ENCODE assay signal across 14 mouse cellular contexts in genomic region chr3:145991976-145992730, GRCm38 (mm10). TPM values are rescaled to one million over a fixed set of nuclear protein-coding genes. Genes with fewer than 3 reads are reported as not detected.
A peak's percentile ranks its signal among the peaks of the same experiment; 100 is the strongest.
DNase-seq lines count a peak whose midpoint lies in the region; ATAC-seq and TF ChIP-seq lines count a peak whose summit lies in the region.
"Had no signal": no experiment of that assay in that cellular context is flagged by ENCODE, and none has a peak within 500 bp of the region (broad histone marks: within the 10 kb centered on the region; RNA-seq: fewer than 3 reads in every experiment).

No protein-coding gene starts in this region.

- H3K27me3 ChIP-seq in intestine, postnatal 0 days (replicated peaks; ENCODE audit: control insufficient read depth, insufficient read depth, low read length), result no peaks in the 10 kb centered on the region
- no peaks in the 10 kb centered on the region for H3K27me3 ChIP-seq in intestine, embryonic 16.5 days (replicated peaks; ENCODE audit: control insufficient read depth, insufficient read depth, low read length)
- no peaks in the 10 kb centered on the region for H3K27me3 ChIP-seq in lung, postnatal 0 days (replicated peaks; ENCODE audit: insufficient read depth, low read length)
- H3K27me3 ChIP-seq in hindbrain, embryonic 16.5 days (replicated peaks; ENCODE audit: control insufficient read depth, insufficient read depth, low read length), result no peaks in the 10 kb centered on the region; the same call in 1 of the 2 replicates

- no peaks in the 10 kb centered on the region for H3K36me3 ChIP-seq in intestine, postnatal 0 days (ENCODE audit: control insufficient read depth, insufficient read depth)
- no peaks in the 10 kb centered on the region for H3K36me3 ChIP-seq in intestine, embryonic 16.5 days (ENCODE audit: control insufficient read depth, insufficient read depth, low read length)
- H3K36me3 ChIP-seq in lung, postnatal 0 days (ENCODE audit: insufficient read depth, low read length), result no peaks in the 10 kb centered on the region
- H3K36me3 ChIP-seq in hindbrain, embryonic 16.5 days (ENCODE audit: control insufficient read depth, insufficient read depth, low read length), result no peaks in the 10 kb centered on the region
- H3K36me3 ChIP-seq: forebrain, embryonic 15.5 days; midbrain, embryonic 13.5 days had no signal

- no peak overlapping the region for H3K9ac ChIP-seq in intestine, postnatal 0 days (ENCODE audit: low read depth, low read length)
- H3K9ac ChIP-seq in intestine, embryonic 16.5 days (ENCODE audit: low read depth, low read length), result no peak overlapping the region
- no peak overlapping the region for H3K9ac ChIP-seq in lung, postnatal 0 days (replicated peaks; ENCODE audit: low read depth)
- H3K9ac ChIP-seq in hindbrain, embryonic 16.5 days (ENCODE audit: low read depth, low read length), result no peak overlapping the region
- H3K9ac ChIP-seq: forebrain, embryonic 15.5 days; liver, embryonic 14.5 days; midbrain, embryonic 13.5 days had no signal

- intact Hi-C loops in gastrocnemius, adult 2 months (cut with DNase I), result no loop called here
- intact Hi-C loops in left cerebral cortex, postnatal 25 days (cut with DNase I), result no loop called here

- peak overlapping the region; percentile 28 for H3K4me3 ChIP-seq in gastrocnemius, adult 2 months
- H3K4me3 ChIP-seq in intestine, postnatal 0 days (ENCODE audit: low read depth, low read length), result no peak overlapping the region
- no peak overlapping the region for H3K4me3 ChIP-seq in intestine, embryonic 16.5 days (ENCODE audit: low read length)
- H3K4me3 ChIP-seq in lung, postnatal 0 days (ENCODE audit: low read depth, low read length), result no peak overlapping the region
- no peak overlapping the region for H3K4me3 ChIP-seq in hindbrain, embryonic 16.5 days (ENCODE audit: low read length)
- H3K4me3 ChIP-seq: forebrain, embryonic 15.5 days; hindbrain, embryonic 10.5 days; midbrain, embryonic 13.5 days had no signal

- WGBS in intestine, postnatal 0 days, result 79% methylated on average over 10 of the region's 10 CpGs
- 81% methylated on average over 10 of the region's 10 CpGs for WGBS in intestine, embryonic 16.5 days
- WGBS in lung, postnatal 0 days, result 67% methylated on average over 10 of the region's 10 CpGs
- WGBS in hindbrain, embryonic 16.5 days, result 86% methylated on average over 10 of the region's 10 CpGs

- DNase-seq in gastrocnemius, adult 2 months, result no peak
- DNase-seq in gastrocnemius, postnatal 25 days, result no peak
- DNase-seq in lung, postnatal 0 days (ENCODE audit: low spot score), result no peak
- DNase-seq in lung, postnatal 36 days, result no peak
- no peak for DNase-seq in left cerebral cortex, postnatal 25 days (ENCODE audit: low spot score in 2 of 2)
- DNase-seq: embryo, embryonic 11 days; thymus, postnatal 14 days had no signal

- H3K4me2 ChIP-seq in intestine, postnatal 0 days (replicated peaks; ENCODE audit: low read depth), result 0 out of 2 replicates have a peak overlapping the region, but pooled peaks have one; percentile 44
- no peak overlapping the region for H3K4me2 ChIP-seq in intestine, embryonic 16.5 days (ENCODE audit: low read depth, low read length)
- H3K4me2 ChIP-seq in lung, postnatal 0 days (replicated peaks; ENCODE audit: low read depth, low read length), result peak overlapping the region; percentile 40
- no peak overlapping the region for H3K4me2 ChIP-seq in hindbrain, embryonic 16.5 days (ENCODE audit: low read length)
- H3K4me2 ChIP-seq: forebrain, embryonic 15.5 days; midbrain, embryonic 13.5 days had no signal

- 0 out of 2 replicates have a peak, but pooled peaks cover 4% of the 10 kb centered on the region for H3K4me1 ChIP-seq in intestine, postnatal 0 days (replicated peaks; ENCODE audit: control insufficient read depth, insufficient read depth, low read length)
- peaks cover 12% of the 10 kb centered on the region; the same call in 1 of the 2 replicates for H3K4me1 ChIP-seq in intestine, embryonic 16.5 days (ENCODE audit: control insufficient read depth, insufficient read depth, low read length)
- H3K4me1 ChIP-seq in lung, postnatal 0 days (ENCODE audit: insufficient read depth, low read depth, low read length), result peaks cover 2% of the 10 kb centered on the region; the same call in 1 of the 2 replicates
- peaks cover 12% of the 10 kb centered on the region; the same call in 1 of the 2 replicates for H3K4me1 ChIP-seq in hindbrain, embryonic 16.5 days (ENCODE audit: control insufficient read depth, insufficient read depth, low read depth, low read length)

- TF ChIP-seq EP300 in lung, postnatal 0 days (IDR thresholded peaks at IDR 0.05), result no peak

- peak overlapping the region; percentile 66 for H3K27ac ChIP-seq in gastrocnemius, adult 2 months
- no peak overlapping the region for H3K27ac ChIP-seq in intestine, postnatal 0 days (ENCODE audit: low read depth, low read length)
- no peak overlapping the region for H3K27ac ChIP-seq in intestine, embryonic 16.5 days (ENCODE audit: low read length)
- peak overlapping the region; percentile 54 for H3K27ac ChIP-seq in lung, postnatal 0 days (ENCODE audit: low read length)
- no peak overlapping the region for H3K27ac ChIP-seq in hindbrain, embryonic 16.5 days (ENCODE audit: low read depth, low read length)
- H3K27ac ChIP-seq: forebrain, embryonic 15.5 days; hindbrain, embryonic 10.5 days; liver, embryonic 14.5 days; midbrain, embryonic 13.5 days had no signal

- TF ChIP-seq CTCF in gastrocnemius, adult 2 months (IDR thresholded peaks at IDR 0.05), result no peak
- no peak for TF ChIP-seq CTCF in intestine, postnatal 0 days (IDR thresholded peaks at IDR 0.05; ENCODE audit: low read depth)
- TF ChIP-seq CTCF in lung, postnatal 0 days (IDR thresholded peaks at IDR 0.05), result no peak

- H3K9me3 ChIP-seq in intestine, postnatal 0 days (ENCODE audit: control insufficient read depth), result no peaks in the 10 kb centered on the region
- H3K9me3 ChIP-seq in intestine, embryonic 16.5 days (ENCODE audit: control insufficient read depth, low read length), result no peaks in the 10 kb centered on the region
- no peaks in the 10 kb centered on the region for H3K9me3 ChIP-seq in lung, postnatal 0 days (ENCODE audit: low read length)
- H3K9me3 ChIP-seq in hindbrain, embryonic 16.5 days (ENCODE audit: control insufficient read depth, low read length), result no peaks in the 10 kb centered on the region
- H3K9me3 ChIP-seq: forebrain, embryonic 15.5 days; hindbrain, embryonic 10.5 days; midbrain, embryonic 13.5 days had no signal

- ATAC-seq in intestine, postnatal 0 days, result no peak
- ATAC-seq in intestine, embryonic 16.5 days, result no peak
- no peak for ATAC-seq in lung, postnatal 0 days
- no peak for ATAC-seq in hindbrain, embryonic 16.5 days
- ATAC-seq: forebrain, embryonic 15.5 days; midbrain, embryonic 13.5 days had no signal

RNA-seq across cellular contexts. Expression of gene Syde2, which starts 4.5 kb away (rescaled TPM):
- total RNA-seq in gastrocnemius, adult 2 months (2021), result 1 to 10 TPM in 1 of 2 experiments, under 1 TPM in 1; 0.97 to 1.1 TPM
- total RNA-seq in gastrocnemius, postnatal 25 days (2021), result 1 to 10 TPM in 1 of 2 experiments, under 1 TPM in 1; 0.92 to 1.2 TPM
- polyA plus RNA-seq in intestine, postnatal 0 days (2015; fragmentation: Nextera tagmentation; extraction: Ambion mirVana), result 0.98 and 1.5 TPM in 2 replicates
- 1.2 and 1.4 TPM in 2 replicates for polyA plus RNA-seq in intestine, embryonic 16.5 days (2015; fragmentation: Nextera tagmentation; extraction: Ambion mirVana)
- 2.6 and 3.1 TPM in 2 replicates for polyA plus RNA-seq in lung, postnatal 0 days (2015; fragmentation: Nextera tagmentation; extraction: Ambion mirVana)
- 0.28 and 0.56 TPM in 2 replicates for polyA plus RNA-seq in hindbrain, embryonic 16.5 days (2015; fragmentation: Nextera tagmentation; extraction: Ambion mirVana)
- 1 to 10 TPM; 2.7 to 3.8 TPM for total RNA-seq in left cerebral cortex, postnatal 25 days (2021)

RNA-seq across cellular contexts. Expression of gene 2410004B18Rik, which starts 54.3 kb away (rescaled TPM):
- total RNA-seq in gastrocnemius, adult 2 months (2021), result 10 to 100 TPM; 18.2 to 19.6 TPM
- total RNA-seq in gastrocnemius, postnatal 25 days (2021), result 10 to 100 TPM; 14.3 to 17.9 TPM
- 38.7 and 38.9 TPM in 2 replicates for polyA plus RNA-seq in intestine, postnatal 0 days (2015; fragmentation: Nextera tagmentation; extraction: Ambion mirVana)
- polyA plus RNA-seq in intestine, embryonic 16.5 days (2015; fragmentation: Nextera tagmentation; extraction: Ambion mirVana), result 38.5 and 42.0 TPM in 2 replicates
- polyA plus RNA-seq in lung, postnatal 0 days (2015; fragmentation: Nextera tagmentation; extraction: Ambion mirVana), result 40.2 and 47.6 TPM in 2 replicates
- 74.9 and 88.9 TPM in 2 replicates for polyA plus RNA-seq in hindbrain, embryonic 16.5 days (2015; fragmentation: Nextera tagmentation; extraction: Ambion mirVana)
- 10 to 100 TPM; 35.7 to 45.1 TPM for total RNA-seq in left cerebral cortex, postnatal 25 days (2021)

Comparison
In these comparisons a context has a peak if more than half of its experiments do, and no peak if none do; other contexts are left out.
1. H3K4me2 ChIP-seq: peak in intestine, postnatal 0 days (single experiment) and lung, postnatal 0 days (single experiment); none in intestine, embryonic 16.5 days (single experiment) and hindbrain, embryonic 16.5 days (single experiment).
2. H3K27ac ChIP-seq: peak in gastrocnemius, adult 2 months (single experiment) and lung, postnatal 0 days (single experiment); none in intestine, postnatal 0 days (single experiment), intestine, embryonic 16.5 days (single experiment) and hindbrain, embryonic 16.5 days (single experiment).